Mouse (Mus musculus) lung, postnatal 0 days (tissue): ENCODE measurements around the gene Hoxd4.

ENCODE experiments used
- CTCF ChIP-seq: IDR thresholded peaks from 2 replicates; pipeline ENCODE4 v1.5.1; 2016; ENCODE audit warnings: antibody characterized with exemption, mild to moderate bottlenecking
- EP300 ChIP-seq: IDR thresholded peaks from 2 replicates; pipeline ENCODE4 v1.6.1; 2016; ENCODE audit warnings: antibody characterized with exemption, mild to moderate bottlenecking, control low read depth

GRCm38 (mm10) chr2:74747661-74748141, 36.0 kb downstream of the Hoxd4 start:
- TF ChIP-seq CTCF (no peak), EP300 (no peak)
